Mouse (Mus musculus) right cerebral cortex, postnatal 10 days (tissue): Measurements from ENCODE around the gene Vta1.

Experiments used
- DNase-seq, 2 experiments: peaks; one replicate each; pipeline ENCODE4 v3.0.0; 2021; ENCODE audit warnings: low spot score in 2 of 2

Gene Vta1

GRCm38 (mm10) chr10:14705072-14706066 lies at the start of gene Vta1, which contains the start of gene Nmbr:
Gene Vta1, minus strand, starts transcription at chr10:14705560.
Gene Nmbr, plus strand, starts transcription at chr10:14705591.
- peak; percentile 99 for DNase-seq

GRCm38 (mm10) chr10:14734285-14734684 lies 28.9 kb upstream of the Vta1 start:
- DNase-seq = peak; percentile 37

GRCm38 (mm10) chr10:14725671-14726070 lies 20.3 kb upstream of the Vta1 start:
- DNase-seq = peak; percentile 28 to 59

GRCm38 (mm10) chr10:14718114-14718513 lies 12.8 kb upstream of the Vta1 start, which contains the start of gene Gje1:
Gene Gje1, minus strand, starts transcription at chr10:14718214.
- DNase-seq = no peak

GRCm38 (mm10) chr10:14703830-14704420 lies 1.4 kb downstream of the Vta1 start:
- no peak for DNase-seq

GRCm38 (mm10) chr10:14703239-14703638 lies 2.1 kb downstream of the Vta1 start:
- no peak for DNase-seq

GRCm38 (mm10) chr10:14690349-14690748 lies 15.0 kb downstream of the Vta1 start:
- DNase-seq = no peak

GRCm38 (mm10) chr10:14688785-14689442 lies 16.4 kb downstream of the Vta1 start:
- DNase-seq = no peak

GRCm38 (mm10) chr10:14685663-14686062 lies 19.7 kb downstream of the Vta1 start:
- DNase-seq = no peak

GRCm38 (mm10) chr10:14666147-14666546 lies 39.2 kb downstream of the Vta1 start:
- DNase-seq = no peak

GRCm38 (mm10) chr10:14660875-14661274 lies 44.5 kb downstream of the Vta1 start:
- no peak for DNase-seq

GRCm38 (mm10) chr10:14639635-14640034 lies 65.7 kb downstream of the Vta1 start:
- DNase-seq = no peak

GRCm38 (mm10) chr10:14639043-14639442 lies 66.3 kb downstream of the Vta1 start:
- DNase-seq = no peak

GRCm38 (mm10) chr10:14625706-14626105 lies 79.7 kb downstream of the Vta1 start:
- no peak for DNase-seq

GRCm38 (mm10) chr10:14619156-14619555 lies 86.2 kb downstream of the Vta1 start:
- no peak for DNase-seq

GRCm38 (mm10) chr10:14618301-14618700 lies 87.1 kb downstream of the Vta1 start:
- DNase-seq = no peak

- no peak for DNase-seq
Measured at GRCm38 (mm10) chr10:14615441-14615840, 89.9 kb downstream of the Vta1 start.

GRCm38 (mm10) chr10:14607597-14607996 lies 97.8 kb downstream of the Vta1 start:
- no peak for DNase-seq
